Mouse (Mus musculus) bone marrow, adult 2 months (tissue): ENCODE measurements at regions not wholly inside any gene's neighbourhood (a gene's known extent, or its start where the extent isn't known, plus 50 kb on each side); places are given as distances from the start of the nearest gene placed in this dataset.

Experiments used
- H3K27ac ChIP-seq: fragments of 200-500 bp; 2 replicates; pipeline ENCODE4 v1.5.1; 2012; ENCODE audit warnings: low read depth, mild to moderate bottlenecking, control low read depth, inconsistent platforms, low read length; ENCODE audit not compliant: control insufficient read depth, poor library complexity, insufficient read depth
- H3K4me1 ChIP-seq: fragments of 200-500 bp; 2 replicates; pipeline ENCODE4 v1.6.1; 2011; ENCODE audit warnings: low read length; ENCODE audit not compliant: control insufficient read depth, insufficient read depth
- H3K4me3 ChIP-seq: fragments of 200-500 bp; replicated peaks from 2 replicates; pipeline ENCODE3; 2011; ENCODE audit warnings: mild to moderate bottlenecking, low read depth, low read length, control low read depth; ENCODE audit not compliant: control insufficient read depth
- CTCF ChIP-seq: fragments of 200-500 bp; IDR thresholded peaks from 2 replicates; pipeline ENCODE4 v1.5.1; 2011; ENCODE audit warnings: low read length, control low read depth; ENCODE audit not compliant: control insufficient read depth, insufficient read depth
- POLR2A ChIP-seq: fragments of 200-500 bp; IDR thresholded peaks from 2 replicates; pipeline ENCODE4 v1.6.1; 2011; ENCODE audit warnings: low read depth, mild to moderate bottlenecking, control low read depth, low read length, borderline replicate concordance; ENCODE audit not compliant: control insufficient read depth
- WGBS: fragments of 180-500 bp; shearing (Covaris S2); methylation state at CpG from one replicate; pipeline ENCODE4 v1.1.7; 2018; 5-methylcytosine and 5-hydroxymethylcytosine counted together

- Histone ChIP-seq H3K4me3 (no peak overlapping the region), H3K27ac (no peak overlapping the region), H3K4me1 (no peaks in the 10 kb centered on the region)
- WGBS = 76% methylated on average over 2 of the region's 2 CpGs
- TF ChIP-seq CTCF (no peak), POLR2A (no peak)
Measured at GRCm38 (mm10) chr10:98685739-98686138, 228.5 kb upstream of the Atp2b1 start.

GRCm38 (mm10) chr10:98686370-98686769 is 227.8 kb upstream of the Atp2b1 start:
- Histone ChIP-seq H3K4me3 (no peak overlapping the region), H3K27ac (no peak overlapping the region), H3K4me1 (no peaks in the 10 kb centered on the region)
- TF ChIP-seq POLR2A (no peak), CTCF (no peak)

- H3K27ac ChIP-seq = no peak overlapping the region
- no peak for TF ChIP-seq CTCF
- no peak for TF ChIP-seq POLR2A
- WGBS = 92% methylated on average over 5 of the region's 5 CpGs
- H3K4me1 ChIP-seq = no peaks in the 10 kb centered on the region
- H3K4me3 ChIP-seq = no peak overlapping the region
Measured at GRCm38 (mm10) chr10:98691816-98692215, 222.4 kb upstream of the Atp2b1 start.

- Histone ChIP-seq H3K4me3 (no peak overlapping the region), H3K27ac (no peak overlapping the region), H3K4me1 (no peaks in the 10 kb centered on the region)
- TF ChIP-seq POLR2A = no peak
- TF ChIP-seq CTCF = no peak
- WGBS = 82% methylated on average over 2 of the region's 2 CpGs
Measured at GRCm38 (mm10) chr10:98694690-98695370, 219.4 kb upstream of the Atp2b1 start.

GRCm38 (mm10) chr10:98695371-98695725 is 218.9 kb upstream of the Atp2b1 start:
- no peak overlapping the region for H3K27ac ChIP-seq
- no peak for TF ChIP-seq POLR2A
- TF ChIP-seq CTCF = no peak
- H3K4me3 ChIP-seq = no peak overlapping the region
- H3K4me1 ChIP-seq = no peaks in the 10 kb centered on the region
- WGBS = 67% methylated on average over 2 of the region's 2 CpGs

- TF ChIP-seq CTCF (no peak), POLR2A (no peak)
- no peak overlapping the region for H3K27ac ChIP-seq
- H3K4me1 ChIP-seq = no peaks in the 10 kb centered on the region
- 82% methylated on average over 4 of the region's 4 CpGs for WGBS
- no peak overlapping the region for H3K4me3 ChIP-seq
Measured at GRCm38 (mm10) chr10:98697866-98698265, 216.3 kb upstream of the Atp2b1 start.

GRCm38 (mm10) chr10:98699579-98699978 is 214.6 kb upstream of the Atp2b1 start:
- TF ChIP-seq POLR2A (no peak), CTCF (no peak)
- WGBS = 82% methylated on average over 4 of the region's 4 CpGs
- Histone ChIP-seq H3K27ac (no peak overlapping the region), H3K4me1 (no peaks in the 10 kb centered on the region), H3K4me3 (no peak overlapping the region)

GRCm38 (mm10) chr10:98700407-98700806 is 213.8 kb upstream of the Atp2b1 start:
- Histone ChIP-seq H3K4me1 (no peaks in the 10 kb centered on the region), H3K27ac (no peak overlapping the region), H3K4me3 (no peak overlapping the region)
- 72% methylated on average over 4 of the region's 4 CpGs for WGBS
- TF ChIP-seq POLR2A (no peak), CTCF (no peak)

- Histone ChIP-seq H3K4me1 (no peaks in the 10 kb centered on the region), H3K4me3 (no peak overlapping the region), H3K27ac (no peak overlapping the region)
- TF ChIP-seq CTCF = no peak
- 69% methylated on average over 3 of the region's 3 CpGs for WGBS
Measured at GRCm38 (mm10) chr10:98701285-98701684, 212.9 kb upstream of the Atp2b1 start.
